Mouse (Mus musculus): ENCODE data around the gene Tm4sf4. TPM values are rescaled to one million over a fixed set of nuclear protein-coding genes. Genes with fewer than 3 reads are reported as not detected.

The Tm4sf4 gene
- total RNA-seq, 2 experiments from 2014 or later, result not detected

GRCm38 (mm10) chr3:57447889-57448288, 22.8 kb downstream of the Tm4sf4 start:
- no peak for DNase-seq (ENCODE audit: low spot score in 2 of 2)
- no peak overlapping the region for H3K27ac ChIP-seq
- no peak overlapping the region for H3K4me3 ChIP-seq
- no peak; the same call in 1 of the 2 replicates for TF ChIP-seq CTCF (conservative IDR thresholded peaks at IDR 0.05)

DNA sequence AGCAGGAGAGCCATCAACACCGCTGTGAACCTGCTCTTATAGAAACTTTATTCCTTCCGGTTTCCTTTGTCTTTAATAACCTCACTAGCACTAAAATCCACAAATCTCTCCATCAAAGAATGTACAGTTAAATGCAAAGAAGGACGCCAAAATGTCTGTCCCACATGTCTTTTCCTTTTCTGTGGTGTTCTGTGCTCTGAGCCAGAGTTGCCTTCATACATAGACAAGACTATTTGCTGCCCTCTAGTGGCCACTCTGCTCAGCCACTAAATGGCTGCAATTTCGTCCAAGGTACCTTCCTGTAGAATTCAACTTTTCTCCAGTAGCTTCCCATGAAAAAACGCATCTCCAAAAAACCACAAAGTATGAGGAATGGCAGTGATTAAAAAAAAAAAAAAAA, 23.3 kb downstream of the Tm4sf4 start:
- peak; percentile 70 to 77 for DNase-seq (ENCODE audit: low spot score in 2 of 2)
- peak; percentile 86 for TF ChIP-seq CTCF (conservative IDR thresholded peaks at IDR 0.05)
- no peak overlapping the region for H3K4me3 ChIP-seq
- H3K27ac ChIP-seq, result no peak overlapping the region

GRCm38 (mm10) chr3:57458652-57459051, 33.5 kb downstream of the Tm4sf4 start:
- no peak for DNase-seq (ENCODE audit: low spot score in 2 of 2)
- no peak for TF ChIP-seq CTCF (conservative IDR thresholded peaks at IDR 0.05)

DNA sequence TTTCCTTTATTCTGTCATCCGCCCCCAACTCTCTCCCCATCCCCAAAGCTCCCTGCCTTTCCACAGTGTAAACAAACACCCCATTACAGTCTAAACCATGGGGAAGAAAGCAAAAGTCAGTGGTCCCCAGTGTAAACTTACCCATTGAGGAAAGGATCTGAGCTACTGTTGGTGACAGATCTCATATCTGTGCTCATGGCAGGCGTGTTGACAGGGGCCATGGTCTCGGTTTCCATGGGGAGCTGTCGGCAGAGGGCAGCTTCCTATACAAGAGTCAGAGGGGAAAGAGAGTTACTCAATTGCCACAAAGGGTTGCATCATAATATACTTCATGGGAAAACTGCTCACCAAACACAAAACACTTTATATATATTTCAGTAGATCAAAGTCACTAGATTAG, 38.2 kb downstream of the Tm4sf4 start:
- no peak overlapping the region for H3K4me3 ChIP-seq
- TF ChIP-seq CTCF (conservative IDR thresholded peaks at IDR 0.05), result no peak
- no peak overlapping the region for H3K27ac ChIP-seq
- no peak for DNase-seq (ENCODE audit: low spot score in 2 of 2)

More at GRCm38 (mm10) chr3:57458652-57459051, 33.5 kb downstream of the Tm4sf4 start:
- Histone ChIP-seq H3K27ac (no peak overlapping the region), H3K4me3 (no peak overlapping the region)

- Histone ChIP-seq H3K4me3 (no peak overlapping the region), H3K27ac (no peak overlapping the region)
- peak; percentile 83 for TF ChIP-seq CTCF (conservative IDR thresholded peaks at IDR 0.05)
- no peak for DNase-seq (ENCODE audit: low spot score in 2 of 2)
Measured at GRCm38 (mm10) chr3:57466289-57466688, 41.2 kb downstream of the Tm4sf4 start.

GRCm38 (mm10) chr3:57469325-57469724, 44.2 kb downstream of the Tm4sf4 start:
- Histone ChIP-seq H3K27ac (no peak overlapping the region), H3K4me3 (no peak overlapping the region)
- DNase-seq (ENCODE audit: low spot score in 2 of 2), result no peak
- TF ChIP-seq CTCF (conservative IDR thresholded peaks at IDR 0.05), result no peak

- H3K27ac ChIP-seq, result peak overlapping the region; percentile 70
- DNase-seq (ENCODE audit: low spot score in 2 of 2), result peak in 1 of 2 experiments; percentile 20
- H3K4me3 ChIP-seq, result no peak overlapping the region
- TF ChIP-seq CTCF (conservative IDR thresholded peaks at IDR 0.05), result peak; percentile 82
Measured at GRCm38 (mm10) chr3:57470326-57470725, 45.2 kb downstream of the Tm4sf4 start.

GRCm38 (mm10) chr3:57470981-57471601, 46.0 kb downstream of the Tm4sf4 start:
- peak overlapping the region; percentile 70 for H3K27ac ChIP-seq
- H3K4me3 ChIP-seq, result peak overlapping the region; percentile 27
- TF ChIP-seq CTCF (conservative IDR thresholded peaks at IDR 0.05), result no peak
- DNase-seq (ENCODE audit: low spot score in 2 of 2), result peak in 1 of 2 experiments; percentile 18

- Histone ChIP-seq H3K4me3 (no peak overlapping the region), H3K27ac (peak overlapping the region; percentile 70; the same call in 1 of the 2 replicates)
- TF ChIP-seq CTCF (conservative IDR thresholded peaks at IDR 0.05), result no peak
- DNase-seq (ENCODE audit: low spot score in 2 of 2), result peak in 1 of 2 experiments; percentile 48
Measured at GRCm38 (mm10) chr3:57472407-57472806, 47.3 kb downstream of the Tm4sf4 start.

DNA sequence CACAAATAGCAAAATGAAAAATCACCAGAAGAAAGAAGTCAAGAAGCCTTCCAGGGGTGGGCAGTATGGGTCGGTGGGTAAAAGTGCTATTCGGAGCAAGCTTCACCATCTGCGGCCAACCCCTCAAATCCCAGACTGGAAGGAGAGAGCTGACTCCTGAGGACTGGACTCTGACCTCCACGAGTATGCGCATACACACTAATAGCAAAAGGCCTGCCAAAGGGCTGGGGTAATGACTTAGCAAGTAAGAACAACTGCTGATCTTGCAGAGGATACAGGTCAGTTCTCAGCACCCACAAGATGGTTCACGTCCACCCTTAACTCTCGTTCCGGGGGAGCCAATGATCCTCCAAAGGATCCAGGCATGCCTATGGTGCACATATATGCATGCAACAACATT, 49.3 kb downstream of the Tm4sf4 start:
- no peak for TF ChIP-seq CTCF (conservative IDR thresholded peaks at IDR 0.05)
- DNase-seq (ENCODE audit: low spot score in 2 of 2), result no peak

GRCm38 (mm10) chr3:57480640-57481039, 55.5 kb downstream of the Tm4sf4 start:
- no peak for TF ChIP-seq CTCF (conservative IDR thresholded peaks at IDR 0.05)
- Histone ChIP-seq H3K4me3 (no peak overlapping the region), H3K27ac (no peak overlapping the region; the same call in 1 of the 2 replicates)
- no peak for DNase-seq (ENCODE audit: low spot score in 2 of 2)

More for the DNA sequence above, 49.3 kb downstream of the Tm4sf4 start:
- Histone ChIP-seq H3K4me3 (no peak overlapping the region), H3K27ac (no peak overlapping the region)

- peak overlapping the region; percentile 48; the same call in 1 of the 2 replicates for H3K27ac ChIP-seq
- DNase-seq (ENCODE audit: low spot score in 2 of 2), result no peak
- no peak for TF ChIP-seq CTCF (conservative IDR thresholded peaks at IDR 0.05)
- H3K4me3 ChIP-seq, result no peak overlapping the region
Measured at GRCm38 (mm10) chr3:57481981-57482380, 56.9 kb downstream of the Tm4sf4 start.

GRCm38 (mm10) chr3:57486068-57486467, 61.0 kb downstream of the Tm4sf4 start:
- no peak for TF ChIP-seq CTCF (conservative IDR thresholded peaks at IDR 0.05)
- DNase-seq (ENCODE audit: low spot score in 2 of 2), result no peak
- H3K27ac ChIP-seq, result no peak overlapping the region
- no peak overlapping the region for H3K4me3 ChIP-seq

Data from layer of hippocampus, adult 2 months (tissue).